Mouse (Mus musculus): Measurements from ENCODE around the gene Pax8. TPM values are rescaled to one million over a fixed set of nuclear protein-coding genes. Genes with fewer than 3 reads are reported as not detected.

The Pax8 gene
- polyA plus RNA-seq, 1 experiment = not detected

DNA sequence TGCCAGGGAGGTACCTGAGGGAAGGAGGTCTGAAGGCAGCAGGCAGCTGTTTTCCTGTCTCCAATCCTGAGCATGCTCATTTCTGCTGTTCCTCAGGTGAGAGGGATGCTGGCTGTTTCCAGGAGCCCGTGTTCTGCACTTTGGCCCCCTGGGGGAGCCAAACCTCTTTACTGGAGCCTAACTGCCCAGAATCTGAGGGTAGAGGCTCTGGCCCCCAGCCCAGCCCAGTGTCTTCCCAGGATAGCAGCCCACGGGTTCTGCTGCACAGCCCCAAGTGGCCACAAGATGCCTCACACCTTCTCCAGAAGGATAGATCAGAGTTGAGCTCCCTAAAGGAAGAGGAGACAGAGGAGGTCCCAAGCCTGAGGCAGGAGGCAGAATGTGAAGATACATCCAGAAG lies 78.3 kb downstream of the Pax8 start:
- Histone ChIP-seq H3ac (ENCODE audit: control insufficient read depth, insufficient read length) (no peak overlapping the region), H3K79me2 (ENCODE audit: control insufficient read depth, insufficient read depth) (no peaks in the 10 kb centered on the region), H3K4me3 (no peak overlapping the region), H3K4me2 (ENCODE audit: low read depth) (no peak overlapping the region), H3K36me3 (ENCODE audit: control insufficient read depth, insufficient read depth) (no peaks in the 10 kb centered on the region), H3K27me3 (ENCODE audit: control insufficient read depth, insufficient read depth, insufficient read length) (no peaks in the 10 kb centered on the region)
- TF ChIP-seq POLR2A (IDR thresholded peaks at IDR 0.05; ENCODE audit: insufficient read length, low read depth) (no peak), TCF12 (IDR thresholded peaks at IDR 0.05; ENCODE audit: insufficient read depth, poor library complexity, severe bottlenecking) (no peak), MYOD1 (IDR thresholded peaks at IDR 0.05; ENCODE audit: control insufficient read depth in 1 of 3, insufficient read length in 2 of 3, low read depth in 2 of 3) (no peak), REST (IDR thresholded peaks at IDR 0.05; ENCODE audit: insufficient read depth, insufficient read length) (no peak), SRF (IDR thresholded peaks at IDR 0.05; ENCODE audit: control insufficient read depth, insufficient read length, low read depth) (no peak), E2F4 (IDR thresholded peaks at IDR 0.05; ENCODE audit: insufficient read depth) (no peak), MAX (IDR thresholded peaks at IDR 0.05; ENCODE audit: low read depth) (no peak), USF1 (IDR thresholded peaks at IDR 0.05; ENCODE audit: low read depth) (no peak), TCF3 (IDR thresholded peaks at IDR 0.05; ENCODE audit: insufficient read length, low read depth) (no peak), POLR2AphosphoS2 (IDR thresholded peaks at IDR 0.05; ENCODE audit: insufficient read length, low read depth) (no peak), MYOG (IDR thresholded peaks at IDR 0.05; ENCODE audit: control insufficient read depth in 1 of 3, insufficient read depth in 1 of 3, insufficient read length in 2 of 3, low read depth in 2 of 3) (no peak), CEBPB (IDR thresholded peaks at IDR 0.05; ENCODE audit: insufficient read depth, poor library complexity, severe bottlenecking) (no peak)

GRCm38 (mm10) chr2:24393251-24393650 lies 82.1 kb downstream of the Pax8 start:
- no peak overlapping the region for H3K4me2 ChIP-seq (ENCODE audit: low read depth)
- H3ac ChIP-seq (ENCODE audit: control insufficient read depth, insufficient read length) = no peak overlapping the region
- H3K36me3 ChIP-seq (ENCODE audit: control insufficient read depth, insufficient read depth) = no peaks in the 10 kb centered on the region
- H3K4me3 ChIP-seq = no peak overlapping the region
- no peaks in the 10 kb centered on the region for H3K79me2 ChIP-seq (ENCODE audit: control insufficient read depth, insufficient read depth)
- no peaks in the 10 kb centered on the region for H3K27me3 ChIP-seq (ENCODE audit: control insufficient read depth, insufficient read depth, insufficient read length)
- TF ChIP-seq POLR2AphosphoS2 (IDR thresholded peaks at IDR 0.05; ENCODE audit: insufficient read length, low read depth) (no peak), E2F4 (IDR thresholded peaks at IDR 0.05; ENCODE audit: insufficient read depth) (no peak), SRF (IDR thresholded peaks at IDR 0.05; ENCODE audit: control insufficient read depth, insufficient read length, low read depth) (no peak), CEBPB (IDR thresholded peaks at IDR 0.05; ENCODE audit: insufficient read depth, poor library complexity, severe bottlenecking) (no peak), MAX (IDR thresholded peaks at IDR 0.05; ENCODE audit: low read depth) (no peak), TCF3 (IDR thresholded peaks at IDR 0.05; ENCODE audit: insufficient read length, low read depth) (no peak), MYOD1 (IDR thresholded peaks at IDR 0.05; ENCODE audit: control insufficient read depth in 1 of 3, insufficient read length in 2 of 3, low read depth in 2 of 3) (no peak), USF1 (IDR thresholded peaks at IDR 0.05; ENCODE audit: low read depth) (no peak), TCF12 (IDR thresholded peaks at IDR 0.05; ENCODE audit: insufficient read depth, poor library complexity, severe bottlenecking) (no peak), REST (IDR thresholded peaks at IDR 0.05; ENCODE audit: insufficient read depth, insufficient read length) (no peak), MYOG (IDR thresholded peaks at IDR 0.05; ENCODE audit: control insufficient read depth in 1 of 3, insufficient read depth in 1 of 3, insufficient read length in 2 of 3, low read depth in 2 of 3) (no peak), POLR2A (IDR thresholded peaks at IDR 0.05; ENCODE audit: insufficient read length, low read depth) (no peak)

DNA sequence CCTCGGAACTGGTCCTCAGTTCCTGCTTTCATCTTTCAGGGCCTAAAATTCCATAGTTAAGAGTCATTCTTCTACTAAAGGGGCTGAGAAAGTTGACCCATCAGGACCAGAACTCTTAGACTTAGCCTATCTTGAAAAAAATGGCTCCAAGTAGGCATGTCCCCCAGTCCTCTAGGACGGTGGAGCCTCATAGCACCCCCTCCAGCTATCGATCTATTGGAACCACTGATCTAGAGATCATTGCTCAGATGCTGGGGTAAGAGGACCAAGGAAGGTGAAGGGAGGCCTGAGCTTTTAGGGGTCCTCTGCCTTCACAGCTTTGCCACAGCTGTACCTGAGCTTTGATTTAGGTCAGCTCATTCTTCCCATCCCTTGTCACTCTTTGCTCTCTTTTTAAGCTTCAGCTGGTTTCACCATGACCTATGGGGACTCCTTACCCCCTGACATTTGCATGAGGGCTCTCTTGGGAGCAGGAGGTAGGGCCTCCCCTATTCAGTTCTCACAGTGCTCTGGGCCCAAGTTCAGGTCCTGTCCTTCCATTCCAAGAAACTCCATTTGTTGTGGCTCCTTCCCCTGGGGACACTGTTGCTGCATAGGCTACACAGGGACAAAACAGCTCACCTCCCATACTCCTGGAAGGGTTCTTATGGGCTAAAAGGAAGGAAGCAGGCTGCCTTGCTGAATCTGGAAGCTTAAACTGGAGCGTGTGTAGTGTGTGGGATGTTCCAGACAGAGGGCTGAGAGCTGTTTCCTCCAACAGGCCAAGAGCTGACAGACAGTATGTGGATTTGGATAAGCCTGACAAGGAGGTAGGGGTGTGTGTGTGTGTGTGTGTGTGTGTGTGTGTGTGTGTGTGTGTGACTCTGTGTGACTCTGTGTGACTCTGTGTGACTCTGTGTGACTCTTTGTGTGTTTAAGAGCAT lies 87.8 kb downstream of the Pax8 start:
- no peaks in the 10 kb centered on the region for H3K27me3 ChIP-seq (ENCODE audit: control insufficient read depth, insufficient read depth, insufficient read length)
- H3K79me2 ChIP-seq (ENCODE audit: control insufficient read depth, insufficient read depth) = no peaks in the 10 kb centered on the region
- H3K4me3 ChIP-seq = no peak overlapping the region
- H3K4me2 ChIP-seq (ENCODE audit: low read depth) = no peak overlapping the region
- no peaks in the 10 kb centered on the region for H3K36me3 ChIP-seq (ENCODE audit: control insufficient read depth, insufficient read depth)
- H3ac ChIP-seq (ENCODE audit: control insufficient read depth, insufficient read length) = no peak overlapping the region
- TF ChIP-seq CEBPB (IDR thresholded peaks at IDR 0.05; ENCODE audit: insufficient read depth, poor library complexity, severe bottlenecking) = no peak
- TF ChIP-seq MYOD1 (IDR thresholded peaks at IDR 0.05; ENCODE audit: control insufficient read depth in 1 of 3, insufficient read length in 2 of 3, low read depth in 2 of 3) = no peak
- no peak for TF ChIP-seq TCF3 (IDR thresholded peaks at IDR 0.05; ENCODE audit: insufficient read length, low read depth)
- TF ChIP-seq MYOG (IDR thresholded peaks at IDR 0.05; ENCODE audit: control insufficient read depth in 1 of 3, insufficient read depth in 1 of 3, insufficient read length in 2 of 3, low read depth in 2 of 3) = no peak
- no peak for TF ChIP-seq REST (IDR thresholded peaks at IDR 0.05; ENCODE audit: insufficient read depth, insufficient read length)
- TF ChIP-seq POLR2AphosphoS2 (IDR thresholded peaks at IDR 0.05; ENCODE audit: insufficient read length, low read depth) = no peak
- no peak for TF ChIP-seq POLR2A (IDR thresholded peaks at IDR 0.05; ENCODE audit: insufficient read length, low read depth)
- TF ChIP-seq MAX (IDR thresholded peaks at IDR 0.05; ENCODE audit: low read depth) = no peak
- no peak for TF ChIP-seq USF1 (IDR thresholded peaks at IDR 0.05; ENCODE audit: low read depth)
- TF ChIP-seq SRF (IDR thresholded peaks at IDR 0.05; ENCODE audit: control insufficient read depth, insufficient read length, low read depth) = no peak
- TF ChIP-seq E2F4 (IDR thresholded peaks at IDR 0.05; ENCODE audit: insufficient read depth) = no peak
- no peak for TF ChIP-seq TCF12 (IDR thresholded peaks at IDR 0.05; ENCODE audit: insufficient read depth, poor library complexity, severe bottlenecking)

- TF ChIP-seq USF1 (IDR thresholded peaks at IDR 0.05; ENCODE audit: low read depth) (no peak), SRF (IDR thresholded peaks at IDR 0.05; ENCODE audit: control insufficient read depth, insufficient read length, low read depth) (no peak), REST (IDR thresholded peaks at IDR 0.05; ENCODE audit: insufficient read depth, insufficient read length) (no peak), POLR2A (IDR thresholded peaks at IDR 0.05; ENCODE audit: insufficient read length, low read depth) (no peak), TCF12 (IDR thresholded peaks at IDR 0.05; ENCODE audit: insufficient read depth, poor library complexity, severe bottlenecking) (no peak), POLR2AphosphoS2 (IDR thresholded peaks at IDR 0.05; ENCODE audit: insufficient read length, low read depth) (no peak), E2F4 (IDR thresholded peaks at IDR 0.05; ENCODE audit: insufficient read depth) (no peak), CEBPB (IDR thresholded peaks at IDR 0.05; ENCODE audit: insufficient read depth, poor library complexity, severe bottlenecking) (no peak), TCF3 (IDR thresholded peaks at IDR 0.05; ENCODE audit: insufficient read length, low read depth) (no peak), MYOG (IDR thresholded peaks at IDR 0.05; ENCODE audit: control insufficient read depth in 1 of 3, insufficient read depth in 1 of 3, insufficient read length in 2 of 3, low read depth in 2 of 3) (no peak), MAX (IDR thresholded peaks at IDR 0.05; ENCODE audit: low read depth) (no peak), MYOD1 (IDR thresholded peaks at IDR 0.05; ENCODE audit: control insufficient read depth in 1 of 3, insufficient read length in 2 of 3, low read depth in 2 of 3) (no peak)
- no peak overlapping the region for H3K4me3 ChIP-seq
Measured at GRCm38 (mm10) chr2:24386964-24387320, 88.5 kb downstream of the Pax8 start.

More at GRCm38 (mm10) chr2:24386964-24387320, 88.5 kb downstream of the Pax8 start:
- no peak overlapping the region for H3ac ChIP-seq (ENCODE audit: control insufficient read depth, insufficient read length)
- H3K36me3 ChIP-seq (ENCODE audit: control insufficient read depth, insufficient read depth) = no peaks in the 10 kb centered on the region
- H3K79me2 ChIP-seq (ENCODE audit: control insufficient read depth, insufficient read depth) = no peaks in the 10 kb centered on the region
- no peak overlapping the region for H3K4me2 ChIP-seq (ENCODE audit: low read depth)
- no peaks in the 10 kb centered on the region for H3K27me3 ChIP-seq (ENCODE audit: control insufficient read depth, insufficient read depth, insufficient read length)
